Mouse (Mus musculus): ENCODE results near the gene Nudt9. TPM values are rescaled to one million over a fixed set of nuclear protein-coding genes. Genes with fewer than 3 reads are reported as not detected.

Nudt9 gene
- polyA plus RNA-seq, 1 experiment = 58.0 TPM

DNA sequence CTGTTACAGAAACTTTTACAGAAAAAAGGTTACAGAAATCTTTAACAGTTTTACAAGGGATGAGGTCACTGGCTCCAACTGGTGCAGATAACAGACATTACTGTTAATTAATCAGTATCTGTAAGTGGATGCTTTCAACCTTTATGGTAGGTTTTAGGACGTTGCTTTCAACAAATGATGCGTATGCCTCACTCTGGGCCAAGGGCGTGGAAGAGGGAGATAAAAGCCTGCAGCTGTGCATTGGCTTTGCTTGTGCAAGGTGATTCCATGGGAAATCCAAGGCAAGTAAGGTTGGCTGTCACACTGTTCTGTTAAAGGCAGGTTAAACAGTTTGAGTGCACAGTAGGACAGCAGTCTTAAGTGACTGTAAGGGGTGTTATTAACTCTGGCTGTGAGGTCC, 39.3 kb upstream of the Nudt9 start:
- Histone ChIP-seq H3K36me3 (ENCODE audit: control insufficient read depth, insufficient read depth, low read length) (peaks cover 61% of the 10 kb centered on the region), H3K27me3 (ENCODE audit: control insufficient read depth, insufficient read depth, low read length) (no peaks in the 10 kb centered on the region), H3K4me1 (ENCODE audit: control insufficient read depth, insufficient read depth, insufficient read length, low read length) (no peaks in the 10 kb centered on the region; the same call in 1 of the 2 replicates), H3K27ac (ENCODE audit: insufficient read depth, low read depth, low read length) (no peak overlapping the region), H3K4me3 (ENCODE audit: low read depth, low read length) (no peak overlapping the region)
- TF ChIP-seq POLR2A (IDR thresholded peaks at IDR 0.05; ENCODE audit: low read depth, low read length) = no peak
- TF ChIP-seq CTCF (IDR thresholded peaks at IDR 0.05; ENCODE audit: extremely low read depth, insufficient read length, insufficient replicate concordance, low read depth, low read length) = no peak
- 45% methylated on average over 3 of the region's 3 CpGs for WGBS

DNA sequence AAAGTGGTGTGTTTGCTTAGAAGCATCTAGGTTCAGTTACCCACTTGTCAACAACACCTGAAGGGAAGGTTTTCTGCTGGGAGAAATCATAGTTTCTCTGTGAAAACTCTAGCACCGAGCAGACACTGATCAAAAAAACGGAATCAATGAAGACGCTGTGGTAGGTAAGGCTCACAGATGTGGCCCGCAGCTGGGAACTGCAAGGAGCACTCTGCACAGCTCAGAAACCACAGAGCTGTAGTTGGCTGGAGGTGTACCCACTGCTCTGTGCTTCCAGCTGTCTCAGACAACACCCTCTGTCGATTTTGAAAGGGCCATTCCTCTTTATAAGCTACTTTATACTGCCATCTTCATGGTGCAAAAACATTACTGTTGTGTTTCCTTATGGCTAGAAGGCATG, 38.3 kb upstream of the Nudt9 start:
- WGBS = 78% methylated on average over 5 of the region's 5 CpGs
- peaks cover 54% of the 10 kb centered on the region for H3K36me3 ChIP-seq (ENCODE audit: control insufficient read depth, insufficient read depth, low read length)
- H3K27me3 ChIP-seq (ENCODE audit: control insufficient read depth, insufficient read depth, low read length) = no peaks in the 10 kb centered on the region
- H3K4me3 ChIP-seq (ENCODE audit: low read depth, low read length) = no peak overlapping the region
- no peaks in the 10 kb centered on the region; the same call in 1 of the 2 replicates for H3K4me1 ChIP-seq (ENCODE audit: control insufficient read depth, insufficient read depth, insufficient read length, low read length)
- no peak for TF ChIP-seq CTCF (IDR thresholded peaks at IDR 0.05; ENCODE audit: extremely low read depth, insufficient read length, insufficient replicate concordance, low read depth, low read length)
- no peak for TF ChIP-seq POLR2A (IDR thresholded peaks at IDR 0.05; ENCODE audit: low read depth, low read length)
- no peak overlapping the region for H3K27ac ChIP-seq (ENCODE audit: insufficient read depth, low read depth, low read length)

DNA sequence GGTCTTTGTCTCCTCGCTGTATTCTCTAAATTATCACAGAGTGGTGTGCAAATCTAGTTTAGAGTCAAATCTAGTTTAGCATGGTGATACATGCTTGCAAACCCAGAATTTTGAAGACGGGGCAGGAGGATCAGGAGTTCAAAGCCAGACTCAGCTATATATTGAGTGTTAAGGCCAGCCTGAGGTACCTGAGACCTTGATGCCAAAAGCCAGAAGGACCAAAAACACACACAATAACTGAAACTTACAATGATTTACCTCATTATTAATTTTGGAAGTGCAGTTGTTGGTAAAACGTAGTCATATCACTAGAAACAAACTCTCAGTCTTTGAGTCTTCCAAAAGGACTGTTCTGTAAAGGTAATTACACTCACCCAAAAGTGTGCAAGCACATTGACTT, 36.7 kb upstream of the Nudt9 start:
- H3K4me3 ChIP-seq (ENCODE audit: low read depth, low read length) = no peak overlapping the region
- no peaks in the 10 kb centered on the region; the same call in 1 of the 2 replicates for H3K4me1 ChIP-seq (ENCODE audit: control insufficient read depth, insufficient read depth, insufficient read length, low read length)
- H3K27ac ChIP-seq (ENCODE audit: insufficient read depth, low read depth, low read length) = no peak overlapping the region
- 93% methylated on average over 3 of the region's 3 CpGs for WGBS
- no peaks in the 10 kb centered on the region for H3K27me3 ChIP-seq (ENCODE audit: control insufficient read depth, insufficient read depth, low read length)
- TF ChIP-seq CTCF (IDR thresholded peaks at IDR 0.05; ENCODE audit: extremely low read depth, insufficient read length, insufficient replicate concordance, low read depth, low read length) = no peak
- no peak for TF ChIP-seq POLR2A (IDR thresholded peaks at IDR 0.05; ENCODE audit: low read depth, low read length)
- H3K36me3 ChIP-seq (ENCODE audit: control insufficient read depth, insufficient read depth, low read length) = peaks cover 42% of the 10 kb centered on the region

DNA sequence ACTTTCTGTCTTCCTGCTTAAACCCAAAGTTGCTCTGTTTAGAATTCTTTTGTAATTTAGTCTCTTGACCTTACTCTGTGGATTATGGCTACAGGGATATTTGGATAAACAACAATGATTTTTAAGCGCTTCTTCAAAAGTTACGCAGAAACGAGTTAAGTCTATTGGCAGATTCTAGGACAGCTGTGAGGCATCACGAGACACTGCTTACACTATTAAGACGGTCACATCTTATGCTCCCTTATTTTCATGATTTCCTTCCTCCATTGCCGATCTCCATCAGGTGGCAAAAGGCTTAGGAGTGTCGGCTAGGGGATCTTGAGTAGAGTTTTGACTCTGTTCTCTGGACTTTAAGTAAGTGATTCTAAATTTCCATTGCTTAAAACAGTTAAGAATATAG, 35.8 kb upstream of the Nudt9 start:
- H3K4me1 ChIP-seq (ENCODE audit: control insufficient read depth, insufficient read depth, insufficient read length, low read length) = no peaks in the 10 kb centered on the region; the same call in 1 of the 2 replicates
- H3K27ac ChIP-seq (ENCODE audit: insufficient read depth, low read depth, low read length) = no peak overlapping the region
- H3K36me3 ChIP-seq (ENCODE audit: control insufficient read depth, insufficient read depth, low read length) = peaks cover 36% of the 10 kb centered on the region
- H3K27me3 ChIP-seq (ENCODE audit: control insufficient read depth, insufficient read depth, low read length) = no peaks in the 10 kb centered on the region
- WGBS = 87% methylated on average over 7 of the region's 7 CpGs
- no peak overlapping the region for H3K4me3 ChIP-seq (ENCODE audit: low read depth, low read length)
- TF ChIP-seq CTCF (IDR thresholded peaks at IDR 0.05; ENCODE audit: extremely low read depth, insufficient read length, insufficient replicate concordance, low read depth, low read length) = no peak
- TF ChIP-seq POLR2A (IDR thresholded peaks at IDR 0.05; ENCODE audit: low read depth, low read length) = no peak

DNA sequence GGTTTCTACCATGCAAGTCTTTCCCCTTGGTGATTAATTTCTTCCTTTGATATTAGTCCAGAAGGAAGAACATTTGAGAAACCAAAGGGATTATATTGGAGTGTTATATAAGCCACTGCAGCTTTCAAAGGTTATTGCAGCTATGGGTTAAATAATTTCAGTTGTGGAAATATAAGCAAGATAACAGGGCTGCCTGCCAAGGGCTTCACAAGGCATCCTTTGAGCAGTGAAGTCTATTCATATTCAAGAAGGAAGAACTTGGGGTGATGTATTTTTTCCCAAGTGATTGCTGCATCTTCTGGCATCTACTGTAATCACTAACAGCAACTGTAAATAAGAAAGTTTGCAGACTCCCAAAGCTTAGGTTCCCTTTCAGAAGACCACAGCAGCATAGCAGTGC, 34.7 kb upstream of the Nudt9 start:
- Histone ChIP-seq H3K27ac (ENCODE audit: insufficient read depth, low read depth, low read length) (no peak overlapping the region), H3K36me3 (ENCODE audit: control insufficient read depth, insufficient read depth, low read length) (peaks cover 32% of the 10 kb centered on the region), H3K27me3 (ENCODE audit: control insufficient read depth, insufficient read depth, low read length) (no peaks in the 10 kb centered on the region), H3K4me3 (ENCODE audit: low read depth, low read length) (no peak overlapping the region), H3K4me1 (ENCODE audit: control insufficient read depth, insufficient read depth, insufficient read length, low read length) (no peaks in the 10 kb centered on the region; the same call in 1 of the 2 replicates)
- TF ChIP-seq POLR2A (IDR thresholded peaks at IDR 0.05; ENCODE audit: low read depth, low read length) (no peak), CTCF (IDR thresholded peaks at IDR 0.05; ENCODE audit: extremely low read depth, insufficient read length, insufficient replicate concordance, low read depth, low read length) (no peak)

DNA sequence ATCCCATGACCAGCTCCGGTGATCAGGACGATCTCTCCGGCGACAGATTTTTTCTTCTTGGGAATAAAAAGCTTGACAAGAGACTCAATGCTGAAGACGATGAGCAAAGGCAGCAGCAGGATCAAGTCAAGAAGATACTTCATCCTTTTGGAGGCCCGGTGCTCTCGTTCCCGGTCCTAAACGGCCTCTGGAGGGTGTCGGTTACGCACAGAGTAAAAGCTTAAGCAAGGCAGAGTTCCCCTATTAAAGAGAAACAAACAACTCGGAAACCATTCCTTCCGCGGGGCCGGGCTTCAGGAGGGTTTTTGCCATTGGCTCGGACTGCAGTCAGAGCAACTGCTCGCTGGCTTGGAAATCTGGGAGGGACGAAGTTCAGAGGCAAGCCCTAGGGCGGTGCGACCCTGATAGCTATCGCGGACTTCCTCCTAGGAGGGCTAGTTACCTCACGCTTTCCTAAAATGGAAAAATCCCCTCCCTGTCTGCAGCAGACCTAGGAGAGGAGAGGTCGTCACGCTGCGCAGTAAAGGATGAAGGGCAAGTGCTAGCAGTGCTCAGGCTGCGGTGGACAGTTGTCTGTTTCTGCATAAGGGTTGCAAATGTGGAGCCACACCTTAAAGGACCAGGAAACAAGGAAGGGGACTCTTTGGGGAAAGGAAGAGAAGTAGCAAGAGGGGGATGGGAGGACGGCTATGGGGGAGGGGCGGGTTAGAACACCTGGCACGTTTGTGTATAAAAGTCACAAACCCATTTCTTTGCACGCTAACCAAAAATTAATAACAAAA, 24.3 kb upstream of the Nudt9 start, which contains the start of gene Hsd17b11:
TSS of gene Hsd17b11 (minus strand) at position 323 of the 782 bp plus-strand sequence.
- peaks cover 12% of the 10 kb centered on the region for H3K36me3 ChIP-seq (ENCODE audit: control insufficient read depth, insufficient read depth, low read length)
- peak within 1 kb of the TSS; percentile 98 for H3K27ac ChIP-seq (ENCODE audit: insufficient read depth, low read depth, low read length)
- WGBS = under 1% methylated on average over 31 of the region's 31 CpGs
- no peaks in the 10 kb centered on the region for H3K27me3 ChIP-seq (ENCODE audit: control insufficient read depth, insufficient read depth, low read length)
- TF ChIP-seq CTCF (IDR thresholded peaks at IDR 0.05; ENCODE audit: extremely low read depth, insufficient read length, insufficient replicate concordance, low read depth, low read length) (peak; percentile 19; the same call in 1 of the 2 replicates), POLR2A (IDR thresholded peaks at IDR 0.05; ENCODE audit: low read depth, low read length) (peak; percentile 84)
- H3K4me1 ChIP-seq (ENCODE audit: control insufficient read depth, insufficient read depth, insufficient read length, low read length) = peaks cover 27% of the 10 kb centered on the region
- peak within 1 kb of the TSS; percentile 81 for H3K4me3 ChIP-seq (ENCODE audit: low read depth, low read length)

DNA sequence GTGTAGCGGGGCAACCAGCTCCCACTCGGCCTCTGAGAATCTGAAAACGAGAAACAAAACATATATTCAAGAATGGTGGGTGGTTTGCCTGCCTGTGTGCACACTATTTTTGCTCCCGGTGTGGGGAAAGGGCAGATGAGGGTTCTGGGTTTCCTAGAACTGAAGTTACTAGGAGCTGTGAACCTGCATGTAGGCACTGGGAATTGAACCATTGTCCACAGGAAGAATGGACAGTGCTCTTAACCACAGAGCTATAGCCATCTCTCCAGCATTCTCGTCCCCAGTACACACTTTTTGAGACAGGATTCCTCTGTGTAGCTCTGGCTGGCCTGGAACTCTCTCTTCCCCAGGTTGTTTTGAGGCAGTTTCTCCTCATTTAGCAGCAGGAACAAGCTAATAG, 23.5 kb upstream of the Nudt9 start:
- no peak for TF ChIP-seq CTCF (IDR thresholded peaks at IDR 0.05; ENCODE audit: extremely low read depth, insufficient read length, insufficient replicate concordance, low read depth, low read length)
- TF ChIP-seq POLR2A (IDR thresholded peaks at IDR 0.05; ENCODE audit: low read depth, low read length) = no peak
- Histone ChIP-seq H3K4me1 (ENCODE audit: control insufficient read depth, insufficient read depth, insufficient read length, low read length) (peaks cover 27% of the 10 kb centered on the region), H3K36me3 (ENCODE audit: control insufficient read depth, insufficient read depth, low read length) (peaks cover 8% of the 10 kb centered on the region), H3K27ac (ENCODE audit: insufficient read depth, low read depth, low read length) (peak overlapping the region; percentile 96), H3K4me3 (ENCODE audit: low read depth, low read length) (no peak overlapping the region), H3K27me3 (ENCODE audit: control insufficient read depth, insufficient read depth, low read length) (no peaks in the 10 kb centered on the region)
- WGBS = 46% methylated on average over 5 of the region's 5 CpGs
